In the genomic region with DNA sequence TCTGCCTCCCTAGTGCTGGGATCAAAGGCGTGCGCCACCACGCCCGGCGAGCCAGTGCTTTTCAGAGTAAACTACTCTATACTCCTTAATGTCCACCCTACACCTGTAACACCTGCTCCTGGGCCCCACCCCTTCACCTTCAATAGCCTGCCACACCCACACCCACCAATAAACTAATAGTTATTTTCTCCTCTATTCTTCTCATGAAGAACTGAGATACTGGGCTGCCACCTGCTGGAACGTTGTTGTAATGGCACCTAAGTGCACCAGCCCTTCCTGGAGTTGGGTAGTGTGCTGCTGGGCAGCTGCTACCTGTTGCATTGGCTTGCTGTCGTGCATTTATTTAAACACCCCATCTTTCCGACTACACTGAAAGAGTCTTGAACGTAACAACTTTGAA, we compare ENCODE assay signal across 9 mouse cellular contexts.
DNase-seq lines count a peak whose midpoint lies in the region; ATAC-seq lines count a peak whose summit lies in the region.
"Had no signal": no experiment of that assay in that cellular context is flagged by ENCODE, and none has a peak within 500 bp of the region (broad histone marks: within the 10 kb centered on the region; RNA-seq: fewer than 3 reads in every experiment).

No protein-coding gene starts in this region.

- no peaks in the 10 kb centered on the region for H3K27me3 ChIP-seq in hindbrain, embryonic 10.5 days (ENCODE audit: insufficient read depth, poor library complexity, severe bottlenecking)
- no peaks in the 10 kb centered on the region for H3K27me3 ChIP-seq in hindbrain, embryonic 16.5 days (replicated peaks; ENCODE audit: control insufficient read depth, insufficient read depth, low read length)
- H3K27me3 ChIP-seq in neural tube, embryonic 11.5 days (ENCODE audit: control insufficient read depth, insufficient read depth, low read length) = no peaks in the 10 kb centered on the region
- H3K27me3 ChIP-seq: limb, embryonic 12.5 days had no signal

- H3K4me2 ChIP-seq in hindbrain, embryonic 16.5 days (ENCODE audit: low read length) = no peak overlapping the region
- H3K4me2 ChIP-seq in neural tube, embryonic 11.5 days (ENCODE audit: low read depth) = no peak overlapping the region
- H3K4me2 ChIP-seq: limb, embryonic 12.5 days had no signal

- 78% methylated on average over 9 of the region's 9 CpGs for WGBS in hindbrain, embryonic 10.5 days
- 80% methylated on average over 9 of the region's 9 CpGs for WGBS in hindbrain, embryonic 16.5 days
- WGBS in neural tube, embryonic 11.5 days = 81% methylated on average over 9 of the region's 9 CpGs

- H3K9me3 ChIP-seq in hindbrain, embryonic 10.5 days = no peaks in the 10 kb centered on the region
- H3K9me3 ChIP-seq in hindbrain, embryonic 16.5 days (ENCODE audit: control insufficient read depth, low read length) = no peaks in the 10 kb centered on the region
- no peaks in the 10 kb centered on the region for H3K9me3 ChIP-seq in neural tube, embryonic 11.5 days (ENCODE audit: control insufficient read depth, low read length)
- H3K9me3 ChIP-seq: limb, embryonic 12.5 days had no signal

- peak; percentile 43 for DNase-seq in hindbrain, embryonic 10.5 days (ENCODE audit: low spot score)
- DNase-seq in NIH3T3 (ENCODE audit: low read depth) = peak; percentile 77
- peak; percentile 83 for DNase-seq in cerebellum, adult 9-10 months
- DNase-seq in gastrocnemius, postnatal 36 days = peak; percentile 49 to 55
- DNase-seq in layer of hippocampus, postnatal 36 days = peak; percentile 55 to 61
- peak; percentile 62 for DNase-seq in neural tube, embryonic 11.5 days (ENCODE audit: low spot score)
- peak; percentile 36 for DNase-seq in testis, postnatal 14 days (ENCODE audit: low spot score)

- intact Hi-C loops in gastrocnemius, postnatal 36 days (cut with DNase I) = loop anchor here (1.0 to 5.0 kb wide), 3 partner anchors 66 to 346 kb away; no protein-coding TSS in a partner anchor

- H3K4me3 ChIP-seq in hindbrain, embryonic 10.5 days = no peak overlapping the region
- no peak overlapping the region for H3K4me3 ChIP-seq in hindbrain, embryonic 16.5 days (ENCODE audit: low read length)
- no peak overlapping the region for H3K4me3 ChIP-seq in neural tube, embryonic 11.5 days (ENCODE audit: low read depth, low read length)
- H3K4me3 ChIP-seq: limb, embryonic 12.5 days had no signal

- no peak overlapping the region for H3K27ac ChIP-seq in hindbrain, embryonic 10.5 days
- no peak overlapping the region for H3K27ac ChIP-seq in hindbrain, embryonic 16.5 days (ENCODE audit: low read depth, low read length)
- H3K27ac ChIP-seq in neural tube, embryonic 11.5 days (ENCODE audit: low read depth, low read length) = no peak overlapping the region
- H3K27ac ChIP-seq: limb, embryonic 12.5 days had no signal

- no peak overlapping the region for H3K9ac ChIP-seq in hindbrain, embryonic 16.5 days (ENCODE audit: low read depth, low read length)
- no peak overlapping the region for H3K9ac ChIP-seq in neural tube, embryonic 11.5 days (ENCODE audit: low read length)
- H3K9ac ChIP-seq: limb, embryonic 12.5 days had no signal

- peaks cover 21% of the 10 kb centered on the region for H3K4me1 ChIP-seq in hindbrain, embryonic 10.5 days (replicated peaks)
- H3K4me1 ChIP-seq in hindbrain, embryonic 16.5 days (ENCODE audit: control insufficient read depth, insufficient read depth, low read depth, low read length) = peaks cover 16% of the 10 kb centered on the region
- no peaks in the 10 kb centered on the region for H3K4me1 ChIP-seq in neural tube, embryonic 11.5 days (ENCODE audit: control insufficient read depth, insufficient read depth, low read length)

- no peak for ATAC-seq in hindbrain, embryonic 16.5 days
- no peak for ATAC-seq in neural tube, embryonic 11.5 days (ENCODE audit: insufficient read depth, low FRiP score, low TSS enrichment)

- H3K36me3 ChIP-seq in hindbrain, embryonic 10.5 days = no peaks in the 10 kb centered on the region
- H3K36me3 ChIP-seq in hindbrain, embryonic 16.5 days (ENCODE audit: control insufficient read depth, insufficient read depth, low read length) = no peaks in the 10 kb centered on the region
- H3K36me3 ChIP-seq in neural tube, embryonic 11.5 days (ENCODE audit: control insufficient read depth, insufficient read depth, low read length) = no peaks in the 10 kb centered on the region
- H3K36me3 ChIP-seq: limb, embryonic 12.5 days had no signal
